Mouse (Mus musculus): ENCODE data around the gene Nxph3. TPM values are rescaled to one million over a fixed set of nuclear protein-coding genes. Genes with fewer than 3 reads are reported as not detected.

Gene Nxph3
- polyA plus RNA-seq, 1 experiment from 2014 or later: 0.91 TPM

GRCm38 (mm10) chr11:95538378-95539104 is 24.2 kb upstream of the Nxph3 start:
- Histone ChIP-seq H3K9ac (no peak overlapping the region), H3K4me2 (no peak overlapping the region), H3K9me3 (no peaks in the 10 kb centered on the region), H3K4me3 (no peak overlapping the region), H3K27me3 (0 out of 2 replicates have a peak, but pooled peaks cover 4% of the 10 kb centered on the region), H3K27ac (peak overlapping the region; percentile 25; the same call in 1 of the 2 replicates), H3K4me1 (replicated peaks) (peaks cover 33% of the 10 kb centered on the region), H3K36me3 (no peaks in the 10 kb centered on the region)
- no peak for ATAC-seq (ENCODE audit: low FRiP score)
- 64% methylated on average over 15 of the region's 15 CpGs for WGBS

GRCm38 (mm10) chr11:95533484-95534160 is 19.3 kb upstream of the Nxph3 start:
- peak overlapping the region; percentile 14; the same call in 1 of the 2 replicates for H3K4me3 ChIP-seq
- ATAC-seq (ENCODE audit: low FRiP score): peak; percentile 83
- H3K9me3 ChIP-seq: no peaks in the 10 kb centered on the region
- H3K27me3 ChIP-seq: 0 out of 2 replicates have a peak, but pooled peaks cover 9% of the 10 kb centered on the region
- peaks cover 13% of the 10 kb centered on the region for H3K4me1 ChIP-seq (replicated peaks)
- H3K36me3 ChIP-seq: no peaks in the 10 kb centered on the region
- 24% methylated on average over 24 of the region's 24 CpGs for WGBS
- H3K27ac ChIP-seq: no peak overlapping the region
- H3K4me2 ChIP-seq: peak overlapping the region; percentile 47
- no peak overlapping the region; the same call in 1 of the 2 replicates for H3K9ac ChIP-seq

GRCm38 (mm10) chr11:95532353-95533072 is 18.1 kb upstream of the Nxph3 start:
- no peak for ATAC-seq (ENCODE audit: low FRiP score)
- Histone ChIP-seq H3K9ac (no peak overlapping the region), H3K4me3 (no peak overlapping the region), H3K4me2 (no peak overlapping the region), H3K9me3 (no peaks in the 10 kb centered on the region), H3K27ac (no peak overlapping the region), H3K4me1 (replicated peaks) (peaks cover 5% of the 10 kb centered on the region), H3K36me3 (no peaks in the 10 kb centered on the region), H3K27me3 (0 out of 2 replicates have a peak, but pooled peaks cover 9% of the 10 kb centered on the region)
- 74% methylated on average over 13 of the region's 13 CpGs for WGBS

- Histone ChIP-seq H3K9ac (no peak overlapping the region), H3K27me3 (0 out of 2 replicates have a peak, but pooled peaks cover 4% of the 10 kb centered on the region), H3K4me2 (no peak overlapping the region), H3K27ac (no peak overlapping the region), H3K4me3 (no peak overlapping the region), H3K36me3 (no peaks in the 10 kb centered on the region), H3K9me3 (no peaks in the 10 kb centered on the region), H3K4me1 (replicated peaks) (no peaks in the 10 kb centered on the region)
- no peak for ATAC-seq (ENCODE audit: low FRiP score)
- 84% methylated on average over 3 of the region's 3 CpGs for WGBS
These were observed 13.9 kb upstream of the Nxph3 start for GRCm38 (mm10) chr11:95528231-95528630.

GRCm38 (mm10) chr11:95527307-95527706 is 12.9 kb upstream of the Nxph3 start:
- no peak for ATAC-seq (ENCODE audit: low FRiP score)
- 88% methylated on average over 8 of the region's 8 CpGs for WGBS
- peaks cover 9% of the 10 kb centered on the region; the same call in 1 of the 2 replicates for H3K27me3 ChIP-seq

GRCm38 (mm10) chr11:95521563-95521962 is 7.2 kb upstream of the Nxph3 start:
- peak overlapping the region; percentile 56; the same call in 1 of the 2 replicates for H3K9ac ChIP-seq
- under 1% methylated on average over 13 of the region's 13 CpGs for WGBS

More at GRCm38 (mm10) chr11:95527307-95527706, 12.9 kb upstream of the Nxph3 start:
- H3K27ac ChIP-seq: no peak overlapping the region
- H3K9ac ChIP-seq: no peak overlapping the region
- no peak overlapping the region for H3K4me3 ChIP-seq
- H3K4me1 ChIP-seq (replicated peaks): no peaks in the 10 kb centered on the region
- H3K9me3 ChIP-seq: no peaks in the 10 kb centered on the region
- no peak overlapping the region for H3K4me2 ChIP-seq
- H3K36me3 ChIP-seq: no peaks in the 10 kb centered on the region

GRCm38 (mm10) chr11:95520456-95521072 is 6.2 kb upstream of the Nxph3 start:
- Histone ChIP-seq H3K27ac (peak overlapping the region; percentile 58; the same call in 1 of the 2 replicates), H3K36me3 (no peaks in the 10 kb centered on the region), H3K4me1 (replicated peaks) (peaks cover 30% of the 10 kb centered on the region), H3K9me3 (no peaks in the 10 kb centered on the region), H3K4me2 (peak overlapping the region; percentile 48), H3K9ac (peak overlapping the region; percentile 56), H3K4me3 (peak overlapping the region; percentile 11; the same call in 1 of the 2 replicates), H3K27me3 (peaks cover 24% of the 10 kb centered on the region)
- peak; percentile 59 for ATAC-seq (ENCODE audit: low FRiP score)
- WGBS: 5% methylated on average over 27 of the region's 27 CpGs

More at GRCm38 (mm10) chr11:95521563-95521962, 7.2 kb upstream of the Nxph3 start:
- Histone ChIP-seq H3K36me3 (no peaks in the 10 kb centered on the region), H3K4me1 (replicated peaks) (peaks cover 20% of the 10 kb centered on the region), H3K9me3 (no peaks in the 10 kb centered on the region), H3K4me2 (peak overlapping the region; percentile 48), H3K27ac (no peak overlapping the region), H3K4me3 (peak overlapping the region; percentile 28), H3K27me3 (peaks cover 15% of the 10 kb centered on the region; the same call in 1 of the 2 replicates)
- peak; percentile 47; the same call in 1 of the 2 replicates for ATAC-seq (ENCODE audit: low FRiP score)

GRCm38 (mm10) chr11:95519996-95520395 is 5.6 kb upstream of the Nxph3 start:
- Histone ChIP-seq H3K4me2 (no peak overlapping the region), H3K36me3 (no peaks in the 10 kb centered on the region), H3K9me3 (no peaks in the 10 kb centered on the region), H3K27me3 (peaks cover 30% of the 10 kb centered on the region), H3K4me1 (replicated peaks) (peaks cover 36% of the 10 kb centered on the region), H3K27ac (peak overlapping the region; percentile 58; the same call in 1 of the 2 replicates), H3K4me3 (no peak overlapping the region), H3K9ac (0 out of 2 replicates have a peak overlapping the region, but pooled peaks have one; percentile 39)
- no peak for ATAC-seq (ENCODE audit: low FRiP score)
- WGBS: 55% methylated on average over 3 of the region's 3 CpGs

GRCm38 (mm10) chr11:95519299-95519698 is 4.9 kb upstream of the Nxph3 start:
- H3K4me1 ChIP-seq (replicated peaks): peaks cover 43% of the 10 kb centered on the region
- no peak overlapping the region for H3K27ac ChIP-seq
- no peak overlapping the region for H3K4me2 ChIP-seq
- ATAC-seq (ENCODE audit: low FRiP score): no peak
- WGBS: 62% methylated on average over 10 of the region's 10 CpGs
- no peak overlapping the region for H3K9ac ChIP-seq
- peaks cover 37% of the 10 kb centered on the region for H3K27me3 ChIP-seq
- H3K36me3 ChIP-seq: no peaks in the 10 kb centered on the region
- H3K9me3 ChIP-seq: no peaks in the 10 kb centered on the region
- no peak overlapping the region for H3K4me3 ChIP-seq

- Histone ChIP-seq H3K9ac (peak overlapping the region; percentile 49; the same call in 1 of the 2 replicates), H3K4me1 (replicated peaks) (peaks cover 58% of the 10 kb centered on the region), H3K4me3 (no peak overlapping the region), H3K27ac (no peak overlapping the region), H3K9me3 (no peaks in the 10 kb centered on the region), H3K27me3 (peaks cover 51% of the 10 kb centered on the region), H3K4me2 (no peak overlapping the region), H3K36me3 (no peaks in the 10 kb centered on the region)
- WGBS: 57% methylated on average over 6 of the region's 6 CpGs
- no peak for ATAC-seq (ENCODE audit: low FRiP score)
These were observed 2.8 kb upstream of the Nxph3 start for GRCm38 (mm10) chr11:95517162-95517561.

- WGBS: 2% methylated on average over 5 of the region's 5 CpGs
- H3K4me3 ChIP-seq: no peak overlapping the region
- H3K9me3 ChIP-seq: no peaks in the 10 kb centered on the region
- no peak for ATAC-seq (ENCODE audit: low FRiP score)
- peak overlapping the region; percentile 49; the same call in 1 of the 2 replicates for H3K9ac ChIP-seq
- peaks cover 57% of the 10 kb centered on the region for H3K27me3 ChIP-seq
- H3K36me3 ChIP-seq: no peaks in the 10 kb centered on the region
- H3K4me1 ChIP-seq (replicated peaks): peaks cover 58% of the 10 kb centered on the region
- no peak overlapping the region for H3K27ac ChIP-seq
- no peak overlapping the region for H3K4me2 ChIP-seq
These were observed 2.1 kb upstream of the Nxph3 start for GRCm38 (mm10) chr11:95516491-95516911.

Data from hindbrain, embryonic 13.5 days (tissue).